Mouse (Mus musculus) gastrocnemius, adult 2 months (tissue): ENCODE measurements at regions not wholly inside any gene's neighbourhood (a gene's known extent, or its start where the extent isn't known, plus 50 kb on each side); places are given as distances from the start of the nearest gene placed in this dataset.
A peak's percentile ranks its signal among the peaks of the same experiment; 100 is the strongest.

ENCODE experiments used
- DNase-seq: peaks from one replicate; pipeline ENCODE4 v3.0.0; 2022
- H3K27ac ChIP-seq: fragments of 200-600 bp; 2 replicates; pipeline ENCODE4 v1.8.1; 2022; ENCODE audit warnings: mild to moderate bottlenecking
- H3K4me3 ChIP-seq: fragments of 200-600 bp; 2 replicates; pipeline ENCODE4 v1.8.1; 2022; ENCODE audit warnings: mild to moderate bottlenecking, moderate library complexity
- CTCF ChIP-seq: fragments of 200-600 bp; IDR thresholded peaks from 2 replicates; pipeline ENCODE4 v1.8.1; 2022; ENCODE audit warnings: antibody characterized with exemption, mild to moderate bottlenecking, moderate library complexity
- intact Hi-C: fragments of 180-260 bp; cut with DNase I; formaldehyde crosslinking; loops from one replicate; pipeline ENCODE4 v1.15.1; 2025

DNA sequence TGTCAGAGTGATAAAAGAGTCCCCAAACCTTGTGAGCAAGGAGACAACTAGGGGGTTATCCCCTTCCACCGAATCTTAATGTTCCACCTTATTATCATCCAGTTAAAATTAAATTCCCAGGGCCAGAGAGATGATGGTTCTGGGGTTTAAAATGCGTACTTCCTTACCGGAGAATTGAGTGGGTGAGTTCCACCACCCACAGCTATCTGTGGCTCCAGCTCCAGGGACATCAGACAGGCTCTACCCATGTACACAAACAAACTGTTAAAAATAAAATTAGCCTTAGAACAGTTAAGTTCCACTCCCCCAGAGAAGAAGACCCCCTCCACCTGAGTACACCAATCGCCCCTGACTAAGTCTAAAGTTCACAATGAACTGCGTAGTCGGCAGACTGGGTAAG lies 52.0 kb upstream of the Mgat5 start:
- no peak for DNase-seq
- H3K4me3 ChIP-seq = no peak overlapping the region
- TF ChIP-seq CTCF = no peak
- H3K27ac ChIP-seq = no peak overlapping the region
- intact Hi-C loops = no loop called here

DNA sequence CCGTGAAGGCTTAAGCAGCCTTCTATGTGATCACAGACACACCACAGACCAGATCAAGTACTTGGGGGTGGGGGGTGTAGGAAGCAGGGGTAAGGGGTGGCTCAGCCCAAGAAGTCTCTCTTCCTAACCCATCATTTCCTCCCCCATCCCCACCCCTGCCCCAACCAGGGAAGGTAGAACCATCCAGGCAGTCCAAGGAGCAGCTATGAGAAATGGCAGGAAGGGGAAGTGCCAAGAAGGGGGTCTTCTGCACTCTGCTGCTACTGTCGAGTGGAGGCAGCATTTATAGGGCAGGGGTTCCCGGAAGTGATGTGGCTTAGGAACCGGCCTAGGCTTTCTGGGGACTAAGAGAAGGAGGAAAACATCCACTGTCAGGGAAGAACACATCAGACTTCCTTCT lies 69.3 kb upstream of the Mgat5 start:
- TF ChIP-seq CTCF = no peak
- no peak for DNase-seq
- Histone ChIP-seq H3K4me3 (no peak overlapping the region), H3K27ac (no peak overlapping the region)
- intact Hi-C loops = no loop called here

GRCm38 (mm10) chr1:127131871-127132270 lies 72.9 kb upstream of the Mgat5 start:
- H3K4me3 ChIP-seq = no peak overlapping the region
- no peak for TF ChIP-seq CTCF
- no peak for DNase-seq
- no peak overlapping the region for H3K27ac ChIP-seq
- intact Hi-C loops = no loop called here

DNA sequence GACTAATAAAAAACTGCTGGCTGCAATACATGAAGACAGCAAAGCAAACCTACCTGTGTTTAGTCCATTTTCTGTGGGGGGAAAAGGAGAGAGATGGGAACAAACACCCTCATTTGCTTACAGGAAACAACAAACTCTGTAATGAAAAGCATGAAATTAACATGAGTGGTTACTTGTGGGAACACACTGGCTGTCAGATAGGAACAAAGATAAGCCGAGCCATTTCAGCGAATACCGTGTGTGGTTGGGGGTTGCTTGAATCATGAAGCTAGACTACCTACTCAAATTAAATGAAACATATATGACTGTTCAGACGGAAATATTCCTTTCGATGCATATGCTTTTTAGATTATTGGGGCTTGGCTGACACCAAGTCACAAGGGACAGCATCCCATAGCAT lies 80.0 kb upstream of the Mgat5 start:
- no peak for TF ChIP-seq CTCF
- no peak for DNase-seq
- Histone ChIP-seq H3K27ac (no peak overlapping the region), H3K4me3 (no peak overlapping the region)
- intact Hi-C loops = no loop called here

DNA sequence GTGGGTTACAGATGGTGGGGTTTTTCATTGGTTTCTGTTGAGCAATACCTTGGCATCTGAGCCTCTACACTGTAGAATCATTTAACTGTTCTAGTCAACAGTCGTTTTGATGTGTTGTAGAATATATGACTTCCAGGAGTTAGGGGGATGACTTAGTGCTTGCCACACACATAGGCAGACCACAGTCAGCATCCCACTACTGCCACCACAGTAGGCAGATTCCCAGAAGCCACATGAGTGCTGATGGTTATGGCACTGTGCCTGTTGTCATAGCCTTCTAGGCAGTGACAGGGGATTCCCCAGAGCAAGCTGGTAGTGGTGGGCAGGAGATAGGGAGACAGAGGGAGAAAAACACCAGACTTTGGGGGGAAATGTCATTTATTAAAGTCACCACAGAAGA lies 86.8 kb upstream of the Mgat5 start:
- no peak for DNase-seq
- intact Hi-C loops = no loop called here
- TF ChIP-seq CTCF = no peak
- no peak overlapping the region for H3K4me3 ChIP-seq
- no peak overlapping the region for H3K27ac ChIP-seq

DNA sequence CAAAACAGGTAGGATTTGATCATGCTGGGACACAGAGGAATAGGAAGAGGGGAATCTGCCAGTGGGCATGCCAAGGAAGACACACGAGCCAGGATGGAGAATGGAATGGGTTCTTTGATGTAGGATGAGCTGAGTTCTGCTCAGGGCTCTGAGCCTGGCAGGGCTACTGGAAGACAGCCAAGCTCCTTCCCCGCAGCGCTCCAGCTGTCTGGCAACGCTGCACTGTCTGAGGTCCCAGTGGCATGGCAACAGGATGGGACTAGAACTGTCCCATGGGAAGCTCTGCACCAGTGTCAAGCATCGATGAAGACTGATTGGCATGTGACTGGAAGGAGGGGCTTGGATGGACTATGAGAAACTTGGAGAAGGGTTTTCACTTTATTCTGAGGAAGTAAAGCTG lies 97.3 kb upstream of the Mgat5 start:
- DNase-seq = peak; percentile 23
- intact Hi-C loops = no loop called here
- TF ChIP-seq CTCF = no peak

DNA sequence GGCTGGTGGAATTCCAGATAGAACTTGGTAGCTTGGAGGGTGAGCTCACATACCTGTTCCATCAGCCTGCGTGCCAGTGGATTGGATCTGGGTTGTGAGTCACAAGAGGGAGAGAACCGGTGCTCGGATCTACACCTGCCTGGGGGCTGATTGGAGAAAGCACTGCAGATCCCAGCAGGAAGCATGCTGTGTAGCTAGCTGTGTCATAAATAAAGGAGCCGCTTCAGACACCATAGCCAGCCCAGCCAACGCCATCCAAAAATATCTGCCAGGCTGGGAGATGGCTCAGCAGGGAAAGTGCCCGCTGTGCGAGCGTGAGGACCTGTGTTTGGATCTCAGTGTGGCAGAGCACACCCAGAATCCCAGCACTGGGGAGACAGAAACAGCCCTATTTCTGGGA lies 99.0 kb upstream of the Mgat5 start:
- Histone ChIP-seq H3K4me3 (no peak overlapping the region), H3K27ac (no peak overlapping the region)
- intact Hi-C loops = no loop called here
- no peak for DNase-seq
- TF ChIP-seq CTCF = no peak

More for the DNA sequence above, 97.3 kb upstream of the Mgat5 start:
- Histone ChIP-seq H3K4me3 (no peak overlapping the region), H3K27ac (no peak overlapping the region)

DNA sequence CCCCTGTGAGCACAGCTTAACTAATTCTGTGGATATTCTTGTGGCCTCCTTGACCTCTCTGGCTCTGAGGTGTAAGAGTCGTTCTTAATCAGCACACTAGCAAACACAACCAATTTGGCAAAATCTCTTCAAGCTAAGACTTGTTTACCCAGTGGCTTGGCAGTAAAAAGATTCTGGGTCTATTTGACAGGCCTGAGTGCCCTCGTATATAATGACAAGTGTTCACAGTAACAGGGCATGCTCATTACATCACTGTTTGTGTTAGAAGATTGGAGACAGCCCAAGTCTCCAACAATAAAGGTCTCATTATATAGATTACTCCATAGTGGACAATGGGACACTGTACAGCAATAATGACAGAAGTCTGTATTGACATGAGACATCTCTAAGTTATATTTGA lies 101.2 kb upstream of the Mgat5 start:
- DNase-seq = no peak
- intact Hi-C loops = no loop called here
- TF ChIP-seq CTCF = no peak

DNA sequence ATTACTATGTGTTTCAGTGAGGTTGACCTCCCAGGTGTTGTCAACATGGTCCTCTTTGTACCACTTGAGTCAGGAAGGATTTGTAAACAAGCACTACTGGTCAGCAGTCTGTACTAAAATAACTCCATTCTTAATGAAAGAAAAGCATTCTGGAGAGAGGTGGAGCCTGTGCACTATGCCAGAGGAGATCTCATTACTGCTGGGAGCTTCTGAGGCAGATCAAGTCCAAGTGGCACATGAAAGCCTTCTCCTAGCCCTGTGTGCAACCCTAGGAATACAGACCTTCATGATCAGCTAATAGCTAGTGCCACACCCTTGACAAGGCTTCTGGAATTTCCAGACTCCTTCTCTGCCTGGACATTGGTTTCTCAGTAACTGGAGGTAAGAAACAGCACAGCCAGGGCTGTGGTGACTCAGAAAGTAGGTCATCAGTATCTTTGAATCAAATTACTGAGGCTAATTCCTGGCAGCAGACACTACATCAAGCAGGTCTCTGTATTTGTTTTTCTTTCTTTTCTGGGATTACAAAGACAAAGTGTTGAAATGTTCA lies 105.9 kb upstream of the Mgat5 start:
- DNase-seq = no peak

More for the DNA sequence above, 101.2 kb upstream of the Mgat5 start:
- no peak overlapping the region for H3K27ac ChIP-seq
- H3K4me3 ChIP-seq = no peak overlapping the region

DNA sequence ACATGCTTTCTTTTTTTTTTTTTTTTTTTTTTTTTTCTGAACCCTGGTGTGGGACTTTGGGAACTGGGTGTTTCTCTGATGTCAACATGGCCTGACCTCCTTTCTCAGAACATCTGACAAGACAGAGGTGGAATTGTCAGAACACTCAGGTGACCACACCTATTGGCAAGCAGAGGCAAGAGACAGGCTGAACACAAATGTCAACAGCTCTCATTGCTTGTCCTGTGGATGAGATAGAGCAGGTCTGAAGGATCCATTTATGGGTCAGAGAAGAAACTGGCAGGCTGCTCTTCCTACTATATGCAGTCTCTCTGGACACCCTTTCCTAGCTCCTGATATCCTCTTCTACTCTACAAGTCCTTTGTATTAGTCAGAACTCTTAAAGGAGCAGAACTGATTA lies 117.2 kb upstream of the Mgat5 start:
- no peak for DNase-seq
- TF ChIP-seq CTCF = no peak
- H3K27ac ChIP-seq = no peak overlapping the region
- intact Hi-C loops = no loop called here
- no peak overlapping the region for H3K4me3 ChIP-seq

More for the DNA sequence above, 105.9 kb upstream of the Mgat5 start:
- no peak for TF ChIP-seq CTCF
- Histone ChIP-seq H3K4me3 (no peak overlapping the region), H3K27ac (no peak overlapping the region)
- intact Hi-C loops = no loop called here

- DNase-seq = no peak
- H3K27ac ChIP-seq = no peak overlapping the region
- H3K4me3 ChIP-seq = no peak overlapping the region
- intact Hi-C loops = no loop called here
- TF ChIP-seq CTCF = no peak
Measured at GRCm38 (mm10) chr1:127085988-127086387, 118.8 kb upstream of the Mgat5 start.

- intact Hi-C loops = no loop called here
- Histone ChIP-seq H3K4me3 (no peak overlapping the region), H3K27ac (no peak overlapping the region)
- no peak for TF ChIP-seq CTCF
- DNase-seq = no peak
Measured at GRCm38 (mm10) chr1:127083761-127084308, 121.0 kb upstream of the Mgat5 start.

GRCm38 (mm10) chr1:127079012-127079411 lies 125.8 kb upstream of the Mgat5 start:
- intact Hi-C loops = no loop called here
- TF ChIP-seq CTCF = no peak
- H3K27ac ChIP-seq = no peak overlapping the region
- no peak for DNase-seq
- no peak overlapping the region for H3K4me3 ChIP-seq

GRCm38 (mm10) chr1:127062430-127062829 lies 142.4 kb upstream of the Mgat5 start:
- DNase-seq = no peak
- TF ChIP-seq CTCF = no peak
- H3K27ac ChIP-seq = no peak overlapping the region
- no peak overlapping the region for H3K4me3 ChIP-seq
- intact Hi-C loops = no loop called here
